Mouse (Mus musculus) Patski (cell line): ENCODE measurements around the gene Fam214a. TPM values are rescaled to one million over a fixed set of nuclear protein-coding genes. Genes with fewer than 3 reads are reported as not detected.
A peak's percentile ranks its signal among the peaks of the same experiment; 100 is the strongest.

Experiments
- ATAC-seq: fragments of 100-300 bp; one replicate; pipeline ENCODE4 v1.8.0; 2021
- CTCF ChIA-PET: fragments of 350-600 bp; sonication (Branson Sonifier 250); formaldehyde crosslinking; loops from one replicate; lab custom pipeline; 2022; ENCODE audit warnings: inconsistent platforms; lab: Charles Lee
- POLR2A ChIA-PET: fragments of 350-600 bp; sonication (Branson Sonifier 250); formaldehyde crosslinking; loops from one replicate; lab custom pipeline; 2022; ENCODE audit warnings: antibody characterized with exemption, inconsistent platforms; lab: Charles Lee
- DNase-seq: peaks from one replicate; pipeline ENCODE4 v3.0.0-alpha.2; 2011; ENCODE audit warnings: low read depth, low spot score
- H3K27me3 ChIP-seq: fragments of 371-371 bp; one replicate; pipeline ENCODE4 v1.5.1; 2021
- CTCF ChIP-seq: fragments of 100-300 bp; IDR thresholded peaks from one replicate; pipeline ENCODE4 v1.5.1; 2021
- in situ Hi-C: fragments of 300-500 bp; cut with MboI; formaldehyde crosslinking; loops from 3 replicates; pipeline ENCODE4 v1.11.1; 2018; ENCODE audit warnings: low pct_unique_long_range_greater_than_20kb, mixed read lengths
- polyA plus RNA-seq: library from polyadenylated mRNA; unstranded; gene quantifications from one replicate; pipeline ENCODE4 v1.2.3, GENCODE M21; 2021

The Fam214a gene
- polyA plus RNA-seq, 1 experiment from 2014 or later: 14.3 TPM

GRCm38 (mm10) chr9:75070457-75071028 lies 117.9 kb downstream of the Fam214a start, which contains the start of gene Myo5a:
Myo5a (plus strand) TSS chr9:75071015.
- POLR2A ChIA-PET: no interaction called here
- H3K27me3 ChIP-seq: no peaks in the 10 kb centered on the region
- no peak for DNase-seq
- in situ Hi-C loops: loop anchor here (25.0 kb wide), 1 partner anchor 367 kb away; the partner anchor contains the start of gene Leo1
- no peak for ATAC-seq
- TF ChIP-seq CTCF: no peak
- CTCF ChIA-PET: no interaction called here

- H3K27me3 ChIP-seq: no peaks in the 10 kb centered on the region
- POLR2A ChIA-PET: interaction anchor here (0.6 kb wide), 1 partner anchor 121 kb away, joined by 3 read pairs; no protein-coding TSS in a partner anchor
- in situ Hi-C loops: loop anchor here (25.0 kb wide), 1 partner anchor 366 kb away; the partner anchor contains the start of gene Leo1
- CTCF ChIA-PET: no interaction called here
- DNase-seq (peak; percentile 35), ATAC-seq (peak; percentile 95)
- peak; percentile 53 for TF ChIP-seq CTCF
Observed at GRCm38 (mm10) chr9:75071029-75071705, 118.5 kb downstream of the Fam214a start.

- DNase-seq (no peak), ATAC-seq (peak; percentile 44)
- H3K27me3 ChIP-seq: no peaks in the 10 kb centered on the region
- no peak for TF ChIP-seq CTCF
- in situ Hi-C loops: loop anchor here (25.0 kb wide), 1 partner anchor 366 kb away; the partner anchor contains the start of gene Leo1
- ChIA-PET POLR2A (interaction anchor here (0.6 to 1.0 kb wide), 2 partner anchors 54 to 120 kb away, joined by 3 read pairs; no protein-coding TSS in a partner anchor), CTCF (interaction anchor here (1.0 kb wide), 1 partner anchor 14 kb away, joined by 6 read pairs; no protein-coding TSS in a partner anchor)
Observed at GRCm38 (mm10) chr9:75071706-75072192, 119.1 kb downstream of the Fam214a start.

- in situ Hi-C loops: loop anchor here (25.0 kb wide), 1 partner anchor 365 kb away; the partner anchor contains the start of gene Leo1
- DNase-seq (no peak), ATAC-seq (no peak)
- TF ChIP-seq CTCF: no peak
- CTCF ChIA-PET: interaction anchor here (1.0 kb wide), 1 partner anchor 13 kb away, joined by 6 read pairs; no protein-coding TSS in a partner anchor
- no peaks in the 10 kb centered on the region for H3K27me3 ChIP-seq
- POLR2A ChIA-PET: interaction anchor here (1.0 kb wide), 1 partner anchor 53 kb away, joined by 3 read pairs; no protein-coding TSS in a partner anchor
Observed at GRCm38 (mm10) chr9:75072361-75072760, 119.7 kb downstream of the Fam214a start.

DNA sequence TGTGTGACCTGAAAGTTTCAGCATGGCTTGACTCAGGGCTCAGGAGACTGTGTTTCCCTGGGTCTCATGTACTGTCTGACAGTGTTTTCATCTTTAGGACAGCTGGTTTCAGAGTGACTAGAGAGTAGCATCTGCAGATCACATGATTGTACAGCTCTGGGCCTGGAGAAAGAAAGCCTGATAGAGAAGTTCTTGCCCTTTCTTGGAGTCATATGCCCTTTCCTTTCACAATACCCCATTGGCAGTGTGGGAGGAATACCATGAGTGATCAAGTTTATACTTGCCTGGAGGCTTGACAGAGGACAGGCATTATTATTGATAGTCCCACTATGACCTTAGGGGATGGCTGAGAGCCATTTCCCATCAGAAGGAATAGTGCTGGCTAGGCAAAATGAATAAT lies 124.5 kb downstream of the Fam214a start:
- ChIA-PET POLR2A (no interaction called here), CTCF (no interaction called here)
- no peak for TF ChIP-seq CTCF
- DNase-seq (no peak), ATAC-seq (no peak)
- H3K27me3 ChIP-seq: no peaks in the 10 kb centered on the region
- in situ Hi-C loops: no loop called here

Other genes with a start within 250 kb of the Fam214a start
- not detected for gene Onecut1, start 91.0 kb upstream of the Fam214a start, polyA plus RNA-seq
- gene Arpp19, start 84.7 kb downstream of the Fam214a start, polyA plus RNA-seq: 167 TPM
- gene Myo5a, start 118.1 kb downstream of the Fam214a start, polyA plus RNA-seq: 48.3 TPM